Mouse (Mus musculus) cerebellum, postnatal 10 days (tissue): ENCODE measurements at regions not wholly inside any gene's neighbourhood (a gene's known extent, or its start where the extent isn't known, plus 50 kb on each side); places are given as distances from the start of the nearest gene placed in this dataset.
A peak's percentile ranks its signal among the peaks of the same experiment; 100 is the strongest.

Experiments used
- DNase-seq, 2 experiments: peaks; one replicate each; pipeline ENCODE4 v3.0.0; 2021; ENCODE audit warnings: mixed read lengths in 2 of 2

DNA sequence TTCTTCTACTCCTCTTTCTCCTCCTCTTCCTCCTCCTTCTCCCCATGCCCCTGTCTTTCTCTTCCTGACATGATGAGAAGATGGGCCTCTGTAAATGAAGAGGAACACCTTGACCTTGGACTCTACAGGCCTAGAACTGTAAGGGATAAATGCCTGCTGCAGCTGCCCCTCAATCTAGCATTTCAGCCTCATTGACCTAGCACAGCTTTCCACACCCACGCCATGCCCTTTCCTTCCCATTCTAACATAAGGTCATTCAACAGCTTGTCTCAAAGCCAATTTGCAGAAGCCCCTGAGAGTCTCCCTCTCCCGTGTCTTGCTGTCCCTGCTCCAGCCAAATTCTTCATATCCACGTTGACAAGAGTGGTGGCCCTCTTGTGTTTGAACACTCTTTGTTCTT is 63.8 kb upstream of the Dscam start:
- no peak for DNase-seq

DNA sequence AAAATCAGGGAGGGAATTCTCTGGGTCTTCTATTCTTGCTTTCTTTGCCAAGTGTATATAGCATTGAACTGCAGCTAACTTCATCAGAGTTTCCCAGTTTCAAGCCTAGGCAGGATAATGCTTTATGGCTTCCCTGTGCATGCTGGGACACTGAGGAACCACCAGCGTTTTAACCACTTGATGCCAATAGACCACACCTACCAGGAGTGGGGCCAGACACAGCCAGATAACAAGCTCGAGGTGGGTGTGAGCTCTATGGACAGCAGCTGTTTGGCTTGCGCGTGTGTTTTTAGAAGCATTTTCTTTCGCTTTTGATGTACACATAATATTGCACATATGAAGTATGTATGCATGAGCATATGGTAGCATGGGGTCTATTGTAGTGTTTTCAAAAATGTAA is 69.1 kb upstream of the Dscam start:
- no peak for DNase-seq

DNA sequence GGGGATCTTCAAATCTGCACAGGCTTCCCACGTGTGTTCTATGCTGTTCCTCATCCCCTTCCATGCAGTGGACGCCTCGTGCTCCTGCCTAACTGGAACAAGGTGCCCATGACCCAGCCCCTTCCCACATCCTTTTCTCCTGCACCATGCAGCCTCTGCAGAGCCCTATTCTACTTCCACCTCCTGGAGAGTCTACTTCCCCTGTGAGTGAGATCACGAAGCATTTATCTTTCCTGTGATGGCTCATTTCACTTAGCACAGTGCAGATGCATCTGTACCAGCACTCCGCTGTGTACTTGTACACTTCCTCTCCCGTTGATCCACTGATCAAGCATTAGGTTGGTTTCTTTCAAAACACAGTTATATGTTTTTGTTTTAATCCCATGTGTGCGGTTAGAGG is 69.5 kb upstream of the Dscam start:
- DNase-seq, result no peak

DNA sequence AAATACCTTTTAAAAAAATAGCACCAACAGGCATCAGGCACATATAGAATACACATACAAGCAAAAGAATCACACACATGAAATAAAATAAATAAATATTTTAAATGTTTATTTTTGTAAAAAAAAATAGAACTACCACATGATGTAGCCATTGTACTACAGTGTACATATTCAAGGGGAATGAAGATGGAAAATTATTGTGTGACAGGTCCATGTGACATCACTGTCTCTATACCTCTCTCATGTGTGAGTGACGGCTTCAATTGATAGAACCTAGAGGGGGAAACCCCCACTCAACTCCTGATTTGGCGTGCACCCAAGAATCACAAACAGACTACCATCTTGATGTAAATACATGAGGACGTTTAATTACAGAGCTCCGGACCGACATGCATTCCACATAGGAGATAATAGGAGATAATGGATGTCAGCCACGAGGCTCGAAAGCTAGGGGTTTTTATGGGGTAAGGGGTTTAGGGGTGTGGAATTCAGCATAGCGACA is 70.4 kb upstream of the Dscam start:
- DNase-seq, result no peak

DNA sequence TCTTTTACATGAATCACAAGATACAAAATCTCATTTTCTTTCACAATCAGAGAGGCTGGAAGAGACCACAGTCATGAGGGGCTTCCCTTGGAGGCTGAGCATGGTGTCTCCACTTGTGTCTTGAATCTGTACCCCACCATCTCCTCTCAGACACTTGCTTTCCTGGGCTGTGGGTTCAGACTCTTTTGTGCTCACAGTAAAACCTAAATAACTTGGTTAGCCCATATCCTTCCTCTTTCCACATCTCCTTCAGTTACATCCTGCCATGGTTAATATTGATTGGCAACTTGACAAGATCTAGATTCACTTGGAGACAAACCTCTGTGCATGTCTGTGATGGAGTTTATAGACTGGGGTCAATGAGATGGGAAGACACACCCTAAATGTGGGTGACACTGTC is 71.1 kb upstream of the Dscam start:
- DNase-seq, result no peak

DNA sequence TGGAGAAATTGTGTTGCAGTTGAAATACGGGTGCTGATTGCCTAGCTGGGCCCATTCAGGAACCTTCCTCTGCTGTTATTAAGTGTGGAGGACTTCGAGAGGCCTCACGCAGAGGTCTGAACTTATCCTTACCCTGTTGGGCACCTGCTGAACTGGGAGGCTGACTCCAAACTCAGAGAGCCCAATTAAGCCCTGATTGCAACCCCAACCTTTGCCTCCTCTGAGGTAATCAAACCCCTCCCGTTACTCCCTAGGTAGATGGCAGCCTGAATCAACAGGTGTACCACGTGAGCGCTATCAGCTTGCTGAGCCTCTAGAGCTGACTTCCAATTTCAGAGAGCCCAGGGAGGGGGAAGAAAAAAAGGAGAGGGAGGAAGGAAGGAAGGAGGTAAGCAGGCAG is 79.9 kb upstream of the Dscam start:
- no peak for DNase-seq

DNA sequence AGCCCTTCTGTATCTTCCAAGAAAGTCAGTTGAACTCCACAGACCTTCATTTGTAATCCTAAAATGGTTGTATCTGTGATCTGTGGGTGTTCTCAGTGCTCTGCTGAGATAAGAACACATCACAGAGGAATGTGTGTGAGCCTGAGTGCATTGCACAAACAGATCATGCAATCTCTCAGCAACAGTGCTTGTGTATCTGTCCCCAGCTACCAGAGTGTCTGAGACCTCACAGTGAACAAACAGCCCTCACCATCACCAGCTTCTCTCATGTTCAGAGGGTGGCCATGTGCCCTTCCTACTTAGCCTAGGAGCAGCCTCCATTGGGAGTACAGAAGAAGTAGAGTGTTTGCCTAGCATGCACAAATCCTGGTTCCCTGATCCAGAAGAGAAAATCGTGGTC is 82.0 kb upstream of the Dscam start:
- DNase-seq, result no peak

DNA sequence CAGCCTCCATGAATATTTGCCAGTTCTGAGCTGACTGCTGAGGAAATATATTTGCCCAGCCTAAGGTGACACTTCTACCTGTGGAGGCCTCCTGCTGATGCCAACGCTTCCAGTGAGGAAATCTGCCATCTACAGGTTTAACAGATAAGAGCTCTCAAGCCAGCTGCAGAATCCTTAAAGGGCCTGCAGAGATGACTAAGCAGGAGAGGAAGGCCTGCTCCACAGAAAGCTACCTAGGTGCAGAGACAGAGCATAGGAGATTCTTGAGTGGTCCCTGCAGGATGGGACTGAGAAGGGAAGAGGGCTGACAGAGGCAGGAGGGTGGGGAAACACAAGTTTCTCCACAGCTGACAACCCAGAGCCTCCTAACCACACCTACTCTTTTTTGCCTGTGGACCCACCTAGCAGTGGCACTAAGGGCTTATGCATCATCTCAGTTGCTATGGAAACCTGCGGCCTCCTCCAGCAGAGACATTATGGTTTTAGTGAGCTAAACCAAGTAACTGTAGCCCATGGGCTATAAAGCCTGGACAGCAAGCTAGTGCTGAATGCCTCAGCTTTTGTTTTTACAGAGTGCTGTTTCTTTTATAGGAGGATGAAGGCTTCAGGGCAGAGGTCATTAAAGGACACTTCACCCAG is 82.6 kb upstream of the Dscam start:
- no peak for DNase-seq

DNA sequence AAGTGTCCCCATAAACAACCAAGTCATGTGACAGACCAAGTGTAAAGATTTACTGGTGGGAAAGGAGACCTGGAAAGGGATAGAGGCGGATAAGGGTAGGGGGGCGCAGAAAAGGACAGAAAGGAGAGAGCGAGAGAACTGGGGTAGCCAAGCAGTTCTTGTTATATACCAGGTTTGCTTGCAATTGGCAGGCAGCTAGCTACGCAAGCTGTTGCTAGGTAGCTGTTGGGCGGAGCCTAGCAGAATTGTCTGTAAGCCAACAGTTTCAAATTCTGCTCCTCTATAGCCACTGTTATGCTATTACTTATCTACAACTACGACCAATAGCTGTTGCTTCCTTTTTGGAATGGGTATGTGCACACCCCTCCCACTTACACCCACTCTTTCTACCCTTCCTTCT is 88.3 kb upstream of the Dscam start:
- DNase-seq, result peak; percentile 8 to 22

DNA sequence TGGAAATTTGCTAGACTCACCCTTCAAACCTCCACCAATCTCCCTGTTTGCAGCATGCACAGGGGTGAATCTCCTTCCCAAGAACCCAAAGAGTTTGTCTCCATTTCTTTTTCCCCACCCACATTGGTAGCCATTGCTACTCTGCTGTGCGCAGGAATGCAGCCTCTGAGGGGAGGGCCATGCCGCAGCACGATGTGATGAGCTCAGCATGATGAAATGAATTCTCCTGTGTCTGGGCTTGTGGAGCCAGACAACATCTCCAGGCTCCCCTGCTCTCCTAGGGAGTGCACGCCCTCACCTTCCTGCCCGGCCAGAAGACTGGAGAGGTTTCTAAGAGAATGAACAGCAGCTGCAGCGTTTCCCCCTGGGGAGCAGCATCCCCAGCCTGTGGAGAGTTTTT is 92.9 kb upstream of the Dscam start:
- no peak for DNase-seq

DNA sequence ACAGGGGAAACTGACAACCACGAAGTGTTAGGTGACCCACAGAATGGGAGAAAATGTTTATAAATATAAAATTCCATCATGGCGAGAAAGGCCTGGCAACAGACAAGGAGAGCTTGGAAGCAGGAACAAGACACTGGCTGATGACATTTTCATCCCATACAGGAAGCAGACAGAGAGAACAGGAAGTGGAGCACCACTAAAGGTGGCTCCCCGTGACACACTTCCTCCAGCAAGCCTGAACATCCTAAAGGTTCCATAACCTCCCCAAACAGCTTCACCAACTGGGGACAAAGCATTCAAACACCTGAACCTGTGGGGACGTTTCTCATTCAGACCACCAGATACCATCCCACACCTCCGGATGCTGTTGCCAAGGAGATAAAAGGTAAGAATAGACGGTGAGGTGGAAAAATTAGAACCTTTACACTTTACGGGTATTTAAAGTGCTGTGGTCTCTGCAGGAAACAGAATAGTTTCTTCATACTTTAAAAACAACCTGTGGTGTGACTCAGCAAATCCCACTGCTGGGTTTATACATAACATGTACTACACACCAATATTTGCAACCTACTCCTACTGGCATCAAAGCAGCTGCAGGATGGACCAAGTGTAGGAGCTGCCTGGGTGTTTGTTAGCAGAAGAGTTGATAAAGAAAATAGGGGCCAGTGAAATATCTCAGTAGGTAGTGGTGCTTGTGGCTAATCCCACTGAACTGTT is 86.0 kb upstream of the Bace2 start:
- DNase-seq, result no peak

DNA sequence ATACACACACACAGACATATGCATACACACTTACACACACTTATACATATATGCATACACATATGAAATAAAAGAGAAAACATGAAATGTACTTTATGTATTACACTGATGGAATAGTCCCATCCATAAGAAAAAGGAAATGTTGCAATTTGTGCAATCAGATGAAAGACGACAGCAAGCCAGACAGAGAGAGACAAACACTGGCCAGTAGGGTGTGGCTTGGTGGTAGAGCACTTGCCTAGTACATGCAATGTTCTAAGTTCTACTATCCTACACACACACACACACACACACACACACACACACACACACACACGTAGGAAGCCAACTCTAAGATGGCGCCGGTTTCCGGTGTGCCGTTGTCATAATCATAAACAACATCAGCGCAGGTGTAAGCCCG is 85.3 kb upstream of the Bace2 start:
- no peak for DNase-seq

DNA sequence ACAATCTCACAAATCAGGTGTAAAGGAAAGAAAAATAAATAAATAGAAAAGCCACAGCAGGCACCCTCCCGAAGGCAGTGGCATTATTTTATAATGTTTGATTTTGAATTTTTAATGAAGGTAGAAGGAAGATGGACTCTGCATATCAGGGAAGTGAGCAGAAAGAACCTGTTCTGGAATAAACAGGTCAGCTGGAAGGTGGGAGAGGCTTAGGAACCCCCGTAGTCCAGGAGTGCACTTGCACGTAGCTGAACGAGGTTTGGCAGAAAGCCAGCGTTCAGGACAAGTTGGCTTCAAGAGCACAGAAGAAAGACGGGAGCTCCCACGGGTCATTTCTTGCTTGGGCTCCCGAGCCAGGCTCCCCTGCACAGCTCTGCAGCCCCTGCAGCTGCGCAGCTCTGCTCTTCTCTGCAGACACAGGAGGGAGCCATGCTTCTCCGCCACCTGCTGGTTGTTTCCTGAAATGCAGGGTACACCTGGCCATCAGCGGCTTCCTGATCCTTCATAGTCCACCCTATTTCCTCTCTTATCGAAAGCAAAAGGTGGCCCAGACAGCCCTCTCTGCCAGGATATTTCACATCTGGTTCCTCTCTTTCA is 84.4 kb upstream of the Bace2 start:
- DNase-seq, result peak; percentile 87 to 91

DNA sequence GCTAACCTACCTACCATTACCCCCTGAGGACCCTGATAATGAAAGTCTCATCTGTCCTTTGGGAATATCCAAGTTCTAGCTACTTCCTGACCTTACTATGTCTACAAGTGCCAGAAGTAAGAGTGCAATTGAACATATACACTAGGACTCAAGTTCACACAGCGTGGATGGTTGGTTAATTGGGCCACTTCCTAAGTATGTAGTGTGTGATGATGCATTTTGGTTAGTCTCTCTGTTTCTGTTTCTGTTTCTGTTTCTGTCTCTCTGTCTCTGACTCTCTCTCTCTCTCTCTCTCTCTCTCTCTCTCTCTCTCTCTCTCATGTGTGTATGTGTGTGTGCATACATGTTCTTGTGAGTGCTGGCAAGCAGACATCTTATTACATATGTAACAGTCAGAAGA is 77.6 kb upstream of the Bace2 start:
- DNase-seq, result no peak

DNA sequence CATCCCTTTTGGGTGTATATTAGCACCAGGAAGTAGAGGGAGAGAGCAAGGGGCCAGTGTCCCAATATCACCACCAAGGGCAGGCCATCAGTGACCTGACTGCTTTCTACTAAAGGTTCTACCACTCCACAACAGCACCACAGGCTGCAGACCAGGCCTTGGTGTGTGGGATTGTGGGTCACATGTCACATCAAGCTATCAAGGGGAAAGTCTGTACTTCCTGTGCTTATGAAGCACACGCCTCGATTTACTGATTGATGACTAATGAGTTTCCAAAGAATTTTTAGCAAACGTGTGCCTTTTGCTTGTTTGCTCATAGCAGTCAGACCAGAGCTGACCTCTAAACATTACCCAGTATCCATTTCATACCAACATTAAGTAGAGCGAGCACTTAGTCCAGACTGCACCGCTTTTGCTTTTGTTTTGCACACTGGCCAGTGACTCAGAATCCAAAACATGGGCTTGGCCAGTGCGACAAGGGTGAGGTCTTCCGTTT is 74.9 kb upstream of the Bace2 start:
- no peak for DNase-seq

DNA sequence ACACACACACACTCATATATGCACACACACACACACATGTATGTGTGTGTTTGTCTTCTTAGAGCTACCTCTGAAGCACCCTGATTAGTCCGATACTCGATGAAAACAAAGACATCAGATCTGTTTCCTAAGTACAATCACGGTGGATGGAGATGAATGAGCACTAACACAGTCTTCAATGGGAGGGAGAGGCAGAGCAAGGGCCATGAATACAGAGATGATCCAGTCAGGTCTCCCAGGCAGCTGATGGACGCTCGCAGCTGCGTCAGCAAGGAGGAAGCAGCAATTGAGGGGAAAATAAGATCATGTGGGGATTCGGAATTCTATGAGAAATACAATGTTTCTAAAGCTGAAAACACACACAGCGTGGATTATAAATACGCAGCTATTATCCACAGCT is 73.6 kb upstream of the Bace2 start:
- no peak for DNase-seq

DNA sequence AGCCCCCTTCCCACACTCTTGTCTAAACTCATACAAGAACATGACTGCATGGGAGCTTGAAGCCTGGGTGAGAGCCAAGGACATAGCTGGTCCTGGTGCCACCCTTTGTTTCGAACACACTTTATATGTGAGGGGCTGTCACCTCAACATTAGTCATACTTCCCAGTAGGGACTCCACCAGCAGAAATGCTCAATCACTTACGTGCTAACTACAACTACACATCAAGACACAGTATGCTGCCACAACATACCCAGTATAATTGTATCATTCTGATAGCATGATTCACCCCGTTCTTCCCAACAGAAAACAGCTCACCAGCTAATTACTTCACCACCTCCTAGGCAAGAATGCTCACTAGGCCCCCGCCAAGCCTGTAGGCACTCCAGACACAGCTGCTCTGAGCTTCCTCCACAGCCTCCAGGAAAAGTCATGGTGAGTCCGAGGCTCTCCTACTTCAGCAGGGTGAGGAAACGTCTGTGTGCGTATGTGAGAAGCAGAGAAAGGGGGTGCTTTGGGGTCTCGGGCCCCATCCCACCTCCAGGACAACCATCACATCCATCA is 70.6 kb upstream of the Bace2 start:
- DNase-seq, result no peak

DNA sequence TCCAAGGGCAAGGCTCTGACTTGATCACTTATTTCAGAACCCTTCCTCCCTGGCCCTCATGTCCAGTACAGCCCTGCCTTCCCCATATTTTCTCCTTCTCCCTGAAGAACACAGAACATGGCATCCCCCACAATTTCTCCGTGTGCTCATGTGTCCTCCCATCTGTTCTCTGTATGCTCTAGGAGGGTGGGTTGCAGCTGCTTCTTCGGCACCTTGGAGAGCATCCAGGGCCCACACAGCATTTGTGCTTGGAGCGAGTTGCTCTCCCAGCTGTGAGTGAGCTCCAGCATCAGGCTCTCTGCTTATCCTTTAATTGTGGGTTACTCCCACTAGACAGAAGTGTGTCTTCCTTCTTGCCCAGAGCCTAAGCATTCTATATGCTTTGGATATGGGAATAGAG is 69.8 kb upstream of the Bace2 start:
- DNase-seq, result peak; percentile 67 to 81

DNA sequence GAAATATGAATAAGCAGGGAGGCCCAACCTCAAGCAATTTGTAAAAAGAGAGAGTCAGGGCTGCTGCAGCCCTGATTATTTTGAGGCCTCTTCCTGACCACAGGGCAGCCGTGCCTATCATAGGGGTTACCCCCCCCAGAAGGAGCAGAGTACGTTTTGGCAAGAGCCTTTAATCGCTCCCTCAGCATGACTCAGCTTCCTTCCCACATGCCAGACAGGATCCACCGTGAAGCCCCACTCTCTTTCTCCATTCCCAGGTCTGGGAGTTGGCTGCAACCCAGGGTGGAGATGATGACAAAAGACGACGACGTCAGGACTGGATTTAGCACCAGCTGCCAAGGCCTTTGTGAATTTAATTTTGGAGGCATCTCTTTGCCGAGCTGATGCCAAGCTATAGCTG is 67.9 kb upstream of the Bace2 start:
- DNase-seq, result peak; percentile 80 to 81

DNA sequence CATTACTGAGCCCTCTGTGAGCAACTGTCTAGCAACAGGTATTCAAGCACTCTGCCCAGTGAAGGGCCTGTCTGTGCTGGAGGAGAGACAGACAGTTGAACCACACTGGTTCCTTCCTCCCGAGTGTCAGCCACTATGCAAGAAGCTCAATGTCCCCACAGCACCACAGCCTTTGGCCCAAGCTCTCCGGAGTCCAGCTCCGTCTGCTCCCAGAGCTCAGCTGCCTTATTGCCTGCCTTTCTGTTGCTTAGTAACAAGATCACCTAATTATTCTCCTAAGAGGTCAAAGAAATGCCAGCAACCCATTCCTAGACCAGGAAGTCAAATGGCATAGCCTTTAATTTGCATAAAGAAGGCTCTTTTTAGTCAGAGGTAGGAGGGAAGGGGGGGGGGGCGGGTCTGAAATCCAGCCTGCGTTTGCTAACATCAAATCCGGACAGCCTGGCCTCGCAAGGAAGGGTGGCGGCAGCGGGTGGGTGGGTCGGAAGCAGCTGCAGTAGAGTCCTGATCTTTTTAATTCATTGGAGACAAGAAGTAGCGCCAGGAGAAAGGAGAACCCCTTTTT is 64.0 kb upstream of the Bace2 start:
- peak; percentile 17 to 18 for DNase-seq

DNA sequence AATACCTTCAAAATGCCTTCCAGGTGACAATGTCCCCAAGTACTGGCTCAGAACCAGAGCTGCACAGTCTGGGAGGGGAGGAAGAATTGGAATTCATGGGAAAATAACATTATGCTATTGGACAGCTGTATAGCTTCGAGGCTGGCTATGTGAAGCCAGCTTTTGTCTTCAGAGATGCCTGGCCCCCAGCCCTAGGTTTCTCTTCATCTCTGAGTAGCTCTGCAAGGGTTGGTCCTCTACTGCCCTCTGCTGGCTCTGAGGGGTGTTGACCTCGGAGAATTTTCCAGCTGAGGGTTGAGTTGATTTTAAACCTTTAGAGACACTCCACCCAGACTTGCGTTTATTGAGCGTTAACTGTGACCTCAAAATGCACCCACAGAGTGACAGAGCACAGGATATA is 63.3 kb upstream of the Bace2 start:
- DNase-seq, result peak; percentile 93 to 95

DNA sequence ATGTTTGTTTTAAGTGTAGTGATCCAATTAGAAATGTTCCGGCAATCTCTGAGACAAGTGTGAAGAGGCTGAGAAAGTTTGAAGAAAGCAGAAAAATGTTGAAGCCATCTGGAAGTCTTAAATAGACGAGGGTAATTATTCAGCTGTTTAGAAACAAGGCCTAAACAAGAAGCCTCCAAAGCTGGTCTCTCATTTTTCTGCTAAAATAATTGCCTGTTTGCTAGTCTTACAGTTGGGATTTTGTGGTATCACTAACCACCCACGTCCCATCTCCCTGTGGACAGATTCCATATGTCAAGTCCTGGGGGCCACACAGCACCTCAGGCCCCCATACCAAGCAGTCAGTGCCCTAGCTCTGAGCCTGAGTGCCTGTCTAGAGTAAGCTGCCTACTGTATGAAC is 59.4 kb upstream of the Bace2 start:
- DNase-seq, result no peak

DNA sequence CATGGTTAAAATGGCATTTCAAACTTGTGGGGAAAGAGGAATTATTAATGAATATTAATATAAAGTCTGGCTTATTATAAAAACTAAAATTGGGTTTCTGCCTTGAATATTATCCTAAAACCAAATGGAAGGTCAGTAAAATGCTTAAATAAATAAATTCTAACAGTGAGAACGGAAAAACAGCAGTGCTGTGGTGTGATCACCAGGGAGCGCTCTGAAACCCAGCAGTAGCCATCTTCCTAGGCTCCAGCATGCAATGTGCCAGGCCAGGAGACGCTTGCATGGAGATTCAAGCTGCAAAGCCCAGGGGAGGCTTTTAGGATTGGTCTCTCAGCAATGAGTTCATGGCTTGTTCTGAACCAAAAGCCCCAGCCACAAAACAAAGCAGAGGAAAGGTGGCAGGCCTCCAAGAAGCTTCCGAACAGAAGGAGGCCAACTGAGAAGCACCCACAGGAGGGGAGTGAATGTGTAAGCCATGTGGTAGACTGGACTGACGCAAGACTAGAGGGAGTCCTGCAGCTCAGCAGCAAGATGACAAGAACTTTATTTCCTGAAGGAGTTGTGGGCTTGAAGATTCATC is 52.3 kb upstream of the Bace2 start:
- DNase-seq, result peak; percentile 42 to 54
